Mouse (Mus musculus) cortical plate, adult 2 months (tissue): ENCODE results near the gene Haus7.

Experiments used
- CTCF ChIP-seq: fragments of 200-500 bp; IDR thresholded peaks from 2 replicates; pipeline ENCODE4 v1.5.1; 2011; ENCODE audit warnings: mild to moderate bottlenecking, control low read depth, low read length; ENCODE audit not compliant: insufficient read depth; ENCODE audit errors: extremely low read depth
- POLR2A ChIP-seq: fragments of 200-500 bp; IDR thresholded peaks from 2 replicates; pipeline ENCODE4 v1.6.1; 2011; ENCODE audit warnings: mild to moderate bottlenecking, low read length, control low read depth; ENCODE audit not compliant: insufficient read depth; ENCODE audit errors: extremely low read depth

GRCm38 (mm10) chrX:73460792-73461191, 1.9 kb upstream of the Haus7 start:
- TF ChIP-seq POLR2A (no peak), CTCF (no peak)
